Mouse (Mus musculus) mesoderm, embryonic 11.5 days (tissue): ENCODE data around the gene Zkscan7.
"Not testable (repeated sequence)": the region's sequence is repeated elsewhere in the genome, so short reads cannot be mapped to it uniquely, and the experiment has no call there.

Source experiments
- DNase-seq: peaks from one replicate; pipeline ENCODE4 v3.0.0-alpha.2; 2012; ENCODE audit warnings: low read depth, low spot score

Gene Zkscan7

GRCm38 (mm10) chr9:122885385-122885784 lies at the start of gene Zkscan7:
TSS of gene Zkscan7 (plus strand) at chr9:122885685.
- no peak for DNase-seq

- no peak for DNase-seq
Observed at GRCm38 (mm10) chr9:122836126-122836525, 49.4 kb upstream of the Zkscan7 start.

DNA sequence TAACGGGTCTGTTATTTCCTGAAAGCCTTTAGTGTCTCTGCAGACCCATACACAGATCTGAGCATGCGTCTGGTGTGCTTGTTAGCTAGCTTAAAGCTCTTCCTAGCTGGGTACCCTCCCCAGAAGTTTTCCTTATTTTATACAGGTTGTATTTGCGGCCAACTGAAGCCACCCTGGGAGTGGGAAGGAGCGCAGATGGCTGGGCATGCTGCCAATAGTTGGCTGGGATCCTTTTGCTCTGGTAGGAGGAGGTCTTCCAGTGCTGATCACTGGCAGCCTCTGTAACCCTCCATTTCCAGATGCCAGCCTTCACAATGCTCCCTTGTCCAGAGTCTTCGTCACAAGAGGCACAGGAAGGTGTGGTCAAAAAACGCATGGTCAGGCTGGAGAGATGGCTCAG lies 48.7 kb upstream of the Zkscan7 start:
- DNase-seq = peak; percentile 5

DNA sequence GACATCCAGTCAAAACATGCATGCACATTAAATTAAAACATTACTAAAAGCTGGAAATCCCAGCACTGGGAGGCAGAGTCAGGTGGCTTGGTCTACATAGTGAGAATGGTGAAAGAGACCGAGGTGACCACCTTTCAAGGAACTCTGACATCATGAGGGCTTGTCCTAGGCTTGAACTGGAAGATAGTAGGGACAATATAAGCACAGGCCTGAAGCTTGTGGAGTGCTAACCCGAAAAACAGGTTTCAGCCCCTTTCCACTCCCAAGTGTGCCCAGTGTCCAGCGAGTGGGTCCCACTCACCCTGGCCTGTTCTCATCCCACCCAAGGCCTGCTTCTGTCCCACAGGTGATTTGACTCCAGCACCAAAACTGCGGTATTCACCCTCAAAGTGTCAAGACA lies 48.3 kb upstream of the Zkscan7 start:
- DNase-seq = no peak

- DNase-seq = peak; percentile 54
Observed at GRCm38 (mm10) chr9:122837680-122838079, 47.8 kb upstream of the Zkscan7 start.

GRCm38 (mm10) chr9:122843760-122844159 lies 41.7 kb upstream of the Zkscan7 start, which contains the start of gene Gm35549:
TSS of gene Gm35549 (minus strand) at chr9:122844035.
- no peak for DNase-seq

DNA sequence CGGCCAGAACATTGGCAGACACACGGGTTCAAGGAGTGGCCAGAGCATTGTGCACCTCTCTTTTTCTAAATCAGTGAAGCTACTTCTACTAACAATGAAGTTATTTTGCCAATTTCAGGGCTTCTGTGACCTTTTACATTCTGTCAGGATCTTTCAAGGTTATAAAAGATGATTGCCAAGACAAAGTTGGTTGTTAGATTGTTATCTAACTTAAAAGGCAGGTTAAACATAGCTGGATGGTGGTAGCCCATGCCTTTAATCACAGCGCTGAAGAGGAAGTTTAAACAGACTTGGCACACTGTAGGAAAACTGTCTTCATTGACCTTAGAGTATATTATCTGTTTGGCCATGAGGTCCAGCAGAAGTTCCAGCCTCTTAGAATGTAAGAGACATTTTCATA lies 39.9 kb upstream of the Zkscan7 start:
- DNase-seq = no peak

DNA sequence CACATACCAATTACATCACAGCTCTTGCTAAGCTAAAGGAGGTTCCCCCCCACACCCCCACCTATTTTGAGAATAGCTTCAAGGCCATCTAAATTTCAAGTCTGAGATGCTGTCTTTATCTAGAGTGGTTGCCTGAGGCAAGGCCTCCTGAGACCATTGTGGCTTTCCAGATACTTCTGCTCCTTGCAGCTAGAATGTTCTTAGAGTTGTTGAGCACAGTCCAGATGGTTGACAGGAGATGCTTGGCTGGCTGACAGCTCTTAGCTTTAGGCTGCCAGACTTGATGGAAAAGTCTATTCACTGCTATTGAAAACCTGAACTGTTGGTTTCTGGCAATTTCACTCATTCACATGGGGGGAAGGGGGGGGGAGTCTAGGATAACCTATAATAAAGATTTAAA lies 39.3 kb upstream of the Zkscan7 start:
- DNase-seq = no peak

- DNase-seq = not testable (repeated sequence)
Observed at GRCm38 (mm10) chr9:122847811-122848311, 37.6 kb upstream of the Zkscan7 start.

- no peak for DNase-seq
Observed at GRCm38 (mm10) chr9:122854526-122854925, 31.0 kb upstream of the Zkscan7 start.

DNA sequence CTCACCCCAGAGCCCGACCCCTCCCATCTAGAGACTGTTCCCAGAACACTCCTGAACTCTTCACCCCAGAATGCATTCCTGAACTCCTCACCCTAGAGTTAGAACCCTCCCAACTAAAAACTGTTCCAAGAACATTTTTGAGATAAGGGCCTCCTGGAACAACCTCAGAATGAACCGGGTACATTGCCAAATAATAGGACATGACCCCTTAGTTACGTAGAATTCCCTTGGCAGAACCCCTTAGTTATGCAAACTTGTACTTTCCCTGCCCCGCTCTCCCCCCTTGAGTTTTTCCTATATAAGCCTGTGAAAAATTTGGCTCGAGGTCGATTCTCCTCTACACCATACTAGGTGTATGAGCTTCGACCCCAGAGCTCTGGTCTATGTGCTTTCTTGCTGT lies 30.3 kb upstream of the Zkscan7 start:
- not testable (repeated sequence) for DNase-seq

DNA sequence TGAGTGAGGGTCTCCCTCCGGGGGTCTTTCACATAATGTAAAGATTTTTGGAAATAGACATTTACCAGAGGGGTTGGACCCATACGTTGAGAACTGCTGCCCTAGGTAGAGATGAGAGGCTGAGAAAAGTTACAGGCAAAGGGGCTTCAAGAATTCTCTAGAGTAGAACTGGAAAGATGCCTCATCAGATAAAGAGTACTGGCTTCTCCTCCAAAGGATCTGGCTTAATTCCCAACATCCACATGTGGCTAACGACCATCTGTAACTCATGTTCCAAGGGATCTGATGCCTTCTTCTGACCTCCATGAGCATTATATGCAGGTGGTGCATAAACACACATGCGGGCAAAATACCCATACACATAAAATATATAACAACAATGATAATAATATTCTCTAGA lies 29.9 kb upstream of the Zkscan7 start:
- no peak for DNase-seq

GRCm38 (mm10) chr9:122856716-122857115 lies 28.8 kb upstream of the Zkscan7 start:
- DNase-seq = no peak

- no peak for DNase-seq
Observed at GRCm38 (mm10) chr9:122860752-122861151, 24.7 kb upstream of the Zkscan7 start.

GRCm38 (mm10) chr9:122863731-122864130 lies 21.8 kb upstream of the Zkscan7 start:
- no peak for DNase-seq

GRCm38 (mm10) chr9:122864848-122865247 lies 20.6 kb upstream of the Zkscan7 start:
- no peak for DNase-seq

GRCm38 (mm10) chr9:122865697-122866166 lies 19.8 kb upstream of the Zkscan7 start, which contains the start of gene Zfp445:
TSS of gene Zfp445 (minus strand) at chr9:122866006.
- DNase-seq = peak; percentile 89

GRCm38 (mm10) chr9:122866192-122866591 lies 19.3 kb upstream of the Zkscan7 start:
- no peak for DNase-seq

GRCm38 (mm10) chr9:122872595-122872994 lies 12.9 kb upstream of the Zkscan7 start:
- no peak for DNase-seq

GRCm38 (mm10) chr9:122874653-122875052 lies 10.8 kb upstream of the Zkscan7 start:
- no peak for DNase-seq

- no peak for DNase-seq
Observed at GRCm38 (mm10) chr9:122875145-122875544, 10.3 kb upstream of the Zkscan7 start.

DNA sequence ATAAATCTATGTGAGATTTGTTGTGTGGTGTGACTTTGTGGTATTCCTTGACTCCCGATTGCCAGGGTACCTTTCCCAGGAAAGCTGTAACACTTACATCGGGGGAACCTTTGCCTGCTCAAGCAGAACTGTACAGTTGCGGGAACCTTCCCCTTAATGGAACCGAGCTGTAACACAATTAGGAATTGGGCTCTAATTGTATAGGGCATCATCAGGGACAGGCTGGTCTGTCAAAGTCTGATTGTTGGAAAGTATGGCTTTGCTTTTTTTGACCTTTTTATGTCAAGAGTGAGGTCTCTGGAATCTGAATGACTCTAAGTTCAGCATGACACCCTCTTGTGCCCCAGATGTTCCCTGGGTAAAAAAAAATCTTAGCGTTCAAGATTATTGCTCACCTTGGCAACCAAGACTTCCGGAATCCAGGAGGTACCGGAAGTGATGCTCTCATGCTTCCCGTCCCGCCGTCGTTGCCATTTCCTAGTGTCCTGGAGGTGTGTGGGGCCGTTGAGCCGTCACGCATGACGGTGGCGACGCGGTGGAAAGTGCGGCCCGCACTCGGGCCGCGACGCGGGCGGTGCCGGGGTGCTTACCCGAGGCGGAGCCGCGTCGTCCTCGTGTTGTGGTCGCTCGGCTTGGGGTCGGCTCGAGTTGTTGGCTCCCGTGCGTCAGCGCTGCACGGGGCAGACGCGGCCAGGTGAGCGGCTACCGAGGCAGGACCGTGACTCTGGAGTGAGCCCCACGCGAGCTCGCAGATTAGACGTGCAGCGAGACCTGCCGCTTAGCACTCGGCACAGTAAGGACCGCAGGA lies 1.1 kb downstream of the Zkscan7 start:
- DNase-seq = peak; percentile 69

DNA sequence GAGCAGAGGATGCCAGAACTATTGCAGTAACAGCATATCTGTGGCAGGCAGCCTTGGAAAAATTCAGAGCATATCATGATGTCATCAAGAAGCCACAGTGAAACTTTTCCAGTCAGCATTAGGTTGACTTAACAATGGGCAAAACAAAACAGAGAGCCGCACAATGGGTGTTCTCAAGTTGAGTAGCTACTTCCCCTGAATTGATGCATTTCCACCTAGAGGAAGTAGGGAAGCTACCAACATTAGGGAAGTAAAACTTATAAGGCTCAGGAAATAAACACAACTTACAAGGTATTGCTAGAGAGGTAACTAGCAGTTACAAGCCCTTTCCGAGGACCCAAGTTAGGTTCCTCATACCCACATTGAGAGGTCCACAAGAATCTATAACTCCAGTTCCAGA lies 15.6 kb downstream of the Zkscan7 start:
- DNase-seq = no peak
